Mouse (Mus musculus): ENCODE data around the gene Kansl1.

Gene Kansl1

DNA sequence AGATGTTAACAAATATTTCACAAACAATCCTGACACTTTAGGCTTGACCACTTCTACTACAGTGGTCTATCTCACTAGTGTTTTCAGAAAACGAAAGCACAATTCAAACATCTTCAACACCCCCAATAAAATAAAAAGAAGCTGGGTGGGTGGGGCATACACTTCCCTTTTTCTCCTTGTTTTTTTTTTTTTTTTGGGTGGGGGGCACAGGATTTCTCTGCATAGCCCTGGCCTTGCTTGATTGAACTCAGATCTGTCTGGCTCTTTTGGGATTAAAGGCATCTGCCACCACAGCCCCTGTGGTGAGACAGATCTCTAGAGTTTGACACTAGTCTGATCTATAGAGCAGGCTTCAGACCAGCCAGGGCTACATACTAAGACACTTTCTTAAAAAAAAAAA is 106.0 kb downstream of the Kansl1 start:
- no peak for DNase-seq

DNA sequence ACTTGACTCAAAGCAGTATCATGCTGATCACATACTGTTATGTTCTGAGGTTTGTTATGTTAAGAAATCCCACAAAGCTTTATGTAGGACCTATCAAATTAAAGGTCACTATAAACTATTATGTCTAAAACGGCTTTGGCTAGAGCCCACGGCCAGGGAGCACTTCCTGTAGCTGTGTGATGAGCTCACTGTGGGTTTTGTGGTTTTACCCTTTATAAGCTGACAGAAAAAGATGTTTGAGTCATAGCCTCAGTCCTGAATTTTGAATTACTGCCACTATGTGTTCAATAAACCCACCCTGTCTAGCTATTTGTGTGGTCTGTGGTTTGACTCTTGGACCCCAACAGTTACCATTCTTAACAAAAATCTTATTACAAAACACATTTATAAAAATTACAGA is 106.9 kb downstream of the Kansl1 start:
- peak in 1 of 2 experiments; percentile 13 for DNase-seq

DNA sequence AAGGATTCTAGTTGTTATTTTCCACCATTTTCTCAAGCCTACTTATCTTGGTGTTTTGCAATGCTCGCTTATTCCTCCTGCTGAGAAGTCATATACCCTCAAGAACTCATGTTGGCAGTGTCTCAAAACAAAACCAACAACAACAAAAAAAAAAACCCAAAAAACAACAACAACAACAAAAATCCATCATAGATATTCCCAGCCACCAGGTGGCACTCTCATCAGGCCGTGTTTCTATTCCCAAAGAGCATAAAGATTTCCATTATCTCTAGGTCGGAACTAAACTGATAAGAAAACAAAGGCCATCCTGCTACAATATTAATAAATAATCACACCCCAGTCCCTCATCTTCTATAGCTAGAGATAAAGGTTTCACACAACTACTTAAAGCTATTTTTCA is 121.7 kb downstream of the Kansl1 start:
- DNase-seq = peak in 1 of 2 experiments; percentile 13

DNA sequence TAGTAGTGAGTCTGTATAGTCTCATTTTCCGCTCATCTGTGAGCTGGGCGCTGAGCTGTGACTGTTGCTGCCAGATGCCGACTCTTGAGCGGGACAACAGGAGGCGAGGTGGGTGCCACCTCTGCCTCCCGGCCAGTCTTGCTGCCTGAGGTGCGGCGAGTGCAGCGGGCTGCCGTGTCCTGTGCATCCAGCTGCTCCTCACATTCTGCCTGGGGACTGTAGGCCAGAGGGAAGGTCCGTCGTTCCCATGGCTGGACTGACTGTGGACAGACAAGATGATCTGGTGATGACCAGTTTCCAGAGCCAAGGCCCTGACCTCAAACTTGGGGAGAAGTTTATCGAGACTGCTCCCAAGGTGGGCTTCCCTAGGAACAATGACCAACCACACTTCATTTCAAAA is 133.7 kb downstream of the Kansl1 start:
- no peak for DNase-seq

DNA sequence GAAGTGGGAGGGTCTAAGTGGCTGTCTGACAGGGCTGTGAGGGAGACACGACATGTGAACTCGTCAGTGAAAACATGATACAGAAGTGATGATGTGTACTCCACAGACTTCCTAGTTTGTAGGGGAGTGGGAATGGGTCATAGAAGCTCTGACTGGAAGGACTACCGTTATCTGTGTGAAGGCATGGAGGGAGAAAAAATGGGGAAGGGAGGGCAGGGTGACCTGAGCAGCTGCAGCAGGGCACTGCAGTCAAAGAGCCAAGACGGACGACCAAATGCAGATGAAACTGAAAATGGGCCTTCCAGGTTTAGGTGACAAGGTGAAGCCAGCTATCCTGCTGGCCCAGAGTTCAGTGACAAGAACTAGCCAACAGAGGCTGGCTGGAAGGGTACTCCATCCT is 134.5 kb downstream of the Kansl1 start:
- DNase-seq = no peak

DNA sequence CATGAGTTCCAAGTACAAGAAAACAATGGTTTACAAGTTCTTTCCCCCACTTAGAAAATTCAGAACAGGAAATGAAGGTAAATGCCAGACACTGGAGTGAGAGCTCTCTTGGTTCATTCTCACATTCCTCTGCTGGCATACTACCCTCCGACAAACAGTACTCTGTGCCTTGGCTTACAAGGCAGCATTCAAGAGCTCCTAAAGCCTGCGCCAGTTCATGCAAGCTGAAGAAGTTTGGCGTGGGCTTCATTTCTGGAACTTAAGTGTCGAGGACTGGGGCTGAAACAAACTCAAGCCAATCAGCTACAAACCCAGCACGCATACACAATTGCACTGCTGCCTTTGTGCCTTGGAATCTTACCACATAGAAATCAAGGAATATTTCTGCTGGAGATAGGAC is 136.6 kb downstream of the Kansl1 start:
- peak in 1 of 2 experiments; percentile 25 for DNase-seq

DNA sequence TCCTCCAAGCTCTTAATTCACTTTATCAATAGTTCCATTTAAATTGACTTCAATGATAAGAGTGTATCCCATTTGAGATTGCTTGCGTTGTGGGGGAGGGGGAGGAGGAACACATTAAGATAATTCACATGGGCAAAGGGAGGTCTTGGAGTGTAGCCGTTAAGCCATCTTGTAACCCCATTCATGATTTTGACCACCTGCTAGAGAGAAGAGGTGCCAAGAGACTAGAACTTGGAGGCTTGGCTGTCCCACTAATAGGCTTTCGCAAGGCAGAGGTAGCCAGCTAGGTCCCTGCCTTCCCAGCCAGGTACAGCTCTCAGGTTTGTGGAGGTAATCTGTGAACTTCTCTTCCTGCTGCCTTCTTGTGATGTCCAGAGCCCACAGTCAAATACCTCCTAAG is 137.5 kb downstream of the Kansl1 start:
- DNase-seq = no peak

DNA sequence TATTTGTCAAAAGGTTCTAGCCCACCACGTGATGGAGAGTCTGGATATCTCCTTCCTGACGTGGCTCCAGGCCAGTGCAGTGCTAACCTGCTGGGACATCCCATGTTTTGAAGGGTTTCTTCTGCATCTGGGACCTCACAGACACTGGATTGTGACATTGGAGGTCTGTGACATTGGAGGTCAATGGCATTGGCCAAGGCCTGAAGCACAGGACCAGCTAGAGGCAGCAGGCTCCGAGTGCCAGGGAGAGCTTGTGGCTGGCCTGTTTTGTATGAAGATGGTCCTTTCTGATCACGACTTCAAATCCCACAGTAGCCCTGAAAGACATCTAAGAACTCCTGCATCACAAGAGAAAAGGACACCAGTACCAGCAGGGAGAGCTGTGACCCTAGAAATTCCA is 138.5 kb downstream of the Kansl1 start:
- no peak for DNase-seq

DNA sequence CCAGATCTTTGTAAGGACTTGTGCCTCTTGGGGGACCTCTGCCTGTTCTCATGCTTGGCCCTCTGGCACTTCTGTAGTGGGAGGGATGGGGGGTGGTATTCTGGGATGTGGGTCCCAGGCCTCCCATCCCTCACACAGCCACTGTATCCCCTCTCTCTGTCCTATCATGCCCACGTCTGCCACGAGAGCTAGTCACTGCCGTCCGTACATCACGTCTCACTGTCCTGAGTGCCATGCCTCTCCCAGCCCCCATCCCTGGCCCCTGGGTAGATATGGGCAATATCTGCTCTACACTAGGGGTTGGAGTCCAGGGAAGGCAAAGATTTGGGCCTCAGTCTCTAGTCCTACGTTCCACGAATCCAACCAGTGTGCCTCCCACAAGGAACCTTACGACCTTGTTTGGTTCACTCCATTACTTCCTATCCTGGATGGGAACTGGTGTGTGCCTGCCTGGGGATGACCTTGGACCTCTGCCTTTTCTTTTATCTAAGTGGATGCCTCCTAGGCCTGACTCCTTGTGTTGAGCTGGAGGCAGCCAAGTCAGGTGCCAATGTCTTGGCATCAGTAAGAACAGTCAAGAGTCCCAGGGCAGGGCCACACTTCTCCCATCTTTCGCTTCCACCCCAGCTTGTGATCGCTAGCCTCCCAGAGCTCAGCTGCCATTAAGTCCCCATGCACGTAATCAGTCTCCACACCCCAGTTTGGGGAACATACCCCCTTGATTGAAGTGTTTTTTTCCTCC is 139.3 kb downstream of the Kansl1 start:
- no peak for DNase-seq

DNA sequence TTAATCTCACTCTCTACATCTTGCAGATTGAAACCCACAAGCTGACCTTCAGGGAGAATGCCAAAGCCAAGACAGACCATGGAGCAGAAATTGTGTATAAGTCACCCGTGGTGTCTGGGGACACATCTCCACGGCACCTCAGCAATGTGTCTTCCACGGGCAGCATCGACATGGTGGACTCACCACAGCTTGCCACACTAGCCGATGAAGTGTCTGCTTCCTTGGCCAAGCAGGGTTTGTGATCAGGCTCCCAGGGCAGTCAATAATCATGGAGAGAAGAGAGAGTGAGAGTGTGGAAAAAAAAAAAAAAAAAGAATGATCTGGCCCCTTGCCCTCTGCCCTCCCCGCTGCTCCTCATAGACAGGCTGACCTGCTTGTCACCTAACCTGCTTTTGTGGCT is 140.7 kb downstream of the Kansl1 start:
- DNase-seq = no peak

DNA sequence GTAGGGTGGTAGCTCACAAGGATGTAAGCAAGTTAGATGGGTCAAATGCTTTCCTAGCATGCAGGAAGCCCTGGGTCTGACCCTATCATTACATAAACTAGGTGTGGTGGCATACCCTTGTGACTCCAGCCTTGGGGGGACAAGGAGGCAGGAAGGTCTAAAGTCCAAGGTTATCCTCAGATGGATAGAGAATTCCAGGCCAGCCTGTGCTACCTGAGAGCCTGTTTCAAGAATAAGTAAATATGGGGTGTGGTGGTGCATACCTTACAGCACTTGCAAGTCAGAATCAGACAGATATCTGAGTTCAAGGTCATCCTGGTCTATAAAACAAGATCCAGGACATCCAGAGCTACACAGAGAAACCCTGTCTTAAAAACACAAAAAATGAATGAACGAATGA is 141.2 kb downstream of the Kansl1 start:
- no peak for DNase-seq

DNA sequence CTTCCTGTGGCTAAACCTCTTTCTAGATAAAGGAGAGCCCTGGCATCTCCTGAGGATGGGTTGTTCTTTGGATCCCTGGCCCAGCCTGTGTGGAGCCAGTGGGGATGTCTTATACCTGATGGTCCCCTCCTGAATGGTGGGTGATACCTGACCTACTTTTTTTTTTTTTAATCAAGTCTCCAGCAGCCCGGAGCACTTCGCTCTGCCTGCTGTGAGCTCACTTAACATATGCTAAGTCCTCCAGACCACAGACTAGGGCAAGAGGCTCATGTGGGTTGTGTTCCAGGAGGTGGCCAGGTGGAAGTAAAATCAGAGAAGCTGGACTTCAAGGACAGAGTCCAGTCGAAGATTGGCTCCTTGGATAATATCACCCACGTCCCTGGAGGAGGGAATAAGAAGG is 146.5 kb downstream of the Kansl1 start:
- DNase-seq = no peak

DNA sequence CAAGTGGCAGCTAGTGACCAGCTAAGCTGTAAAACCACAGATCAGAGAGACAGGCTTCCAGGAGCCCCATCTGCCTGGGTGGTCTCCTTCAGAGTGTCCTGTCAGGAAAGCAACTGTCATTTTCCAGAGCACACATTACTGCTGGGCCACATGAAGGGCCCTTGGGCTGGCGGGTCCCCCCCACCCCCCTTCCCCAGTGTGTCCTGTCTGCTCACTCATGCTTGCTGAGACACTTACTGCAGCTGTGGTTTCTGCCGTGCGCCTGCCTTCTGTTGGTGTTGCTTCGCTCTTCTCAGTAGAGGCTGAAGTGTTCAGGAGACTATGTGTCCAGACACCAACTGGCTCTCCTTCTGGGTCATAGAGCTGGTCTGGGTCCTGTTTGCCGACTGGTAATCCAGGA is 148.2 kb downstream of the Kansl1 start:
- DNase-seq = no peak

DNA sequence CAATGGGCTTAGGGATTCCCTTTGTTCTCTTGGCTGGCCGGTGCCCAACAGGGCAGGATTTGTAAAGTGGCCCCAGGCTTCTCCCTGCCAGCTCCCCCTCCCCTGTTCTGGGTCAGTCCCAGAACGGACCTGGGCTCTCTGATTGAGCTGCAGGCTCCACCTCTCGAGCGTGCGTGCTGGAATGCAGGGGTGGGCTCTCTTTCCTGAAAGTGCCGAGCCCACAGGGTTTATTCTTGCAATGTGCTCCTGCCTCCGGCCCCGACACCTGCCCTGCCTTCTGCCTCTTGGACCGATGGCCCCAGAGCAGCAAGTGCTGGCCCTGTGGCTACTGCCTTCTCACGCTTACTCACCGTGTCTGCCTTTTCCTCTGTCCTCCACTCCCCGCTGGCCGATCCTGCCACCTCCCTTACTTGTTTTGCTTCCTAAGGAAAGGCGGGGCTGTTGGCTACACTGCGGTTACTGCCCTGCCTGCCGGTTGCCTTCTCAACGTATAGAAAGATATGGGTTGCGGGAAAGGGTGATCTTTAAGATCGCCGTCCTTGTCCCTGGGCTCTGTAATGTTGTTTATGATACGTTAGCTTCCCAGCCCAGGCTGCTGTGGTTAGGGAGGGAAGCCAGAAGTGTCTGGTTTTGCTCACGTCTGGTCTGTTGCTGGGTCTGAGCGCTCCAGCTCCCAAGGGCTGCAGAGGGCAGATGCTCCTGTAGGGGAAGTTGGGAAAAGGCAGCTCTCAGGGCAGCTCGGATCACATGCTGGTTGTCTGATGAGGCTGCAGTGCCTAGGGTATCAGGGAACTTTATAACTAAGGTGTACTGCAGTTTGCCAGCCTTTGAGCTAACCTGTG is 149.5 kb downstream of the Kansl1 start:
- peak; percentile 40 to 48 for DNase-seq

DNA sequence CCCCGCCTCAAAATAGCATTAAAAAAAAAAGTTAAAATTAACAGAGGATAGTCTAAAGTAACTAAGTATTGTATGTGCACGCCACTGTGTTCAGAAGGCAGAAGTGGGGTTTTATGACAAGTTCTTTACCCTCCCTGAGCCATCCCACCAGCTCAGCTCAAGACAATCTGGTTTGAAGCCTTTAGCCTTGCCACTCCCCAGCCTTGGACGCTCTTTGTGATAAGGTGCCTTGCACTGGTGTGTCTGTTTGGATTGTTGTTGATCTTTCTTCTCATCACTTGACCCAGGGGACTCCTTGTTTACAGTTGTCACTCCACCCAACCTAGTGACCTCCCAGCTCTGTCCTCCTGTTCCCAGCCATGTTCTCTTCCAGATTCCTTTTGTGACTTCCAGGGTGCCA is 151.0 kb downstream of the Kansl1 start:
- no peak for DNase-seq

DNA sequence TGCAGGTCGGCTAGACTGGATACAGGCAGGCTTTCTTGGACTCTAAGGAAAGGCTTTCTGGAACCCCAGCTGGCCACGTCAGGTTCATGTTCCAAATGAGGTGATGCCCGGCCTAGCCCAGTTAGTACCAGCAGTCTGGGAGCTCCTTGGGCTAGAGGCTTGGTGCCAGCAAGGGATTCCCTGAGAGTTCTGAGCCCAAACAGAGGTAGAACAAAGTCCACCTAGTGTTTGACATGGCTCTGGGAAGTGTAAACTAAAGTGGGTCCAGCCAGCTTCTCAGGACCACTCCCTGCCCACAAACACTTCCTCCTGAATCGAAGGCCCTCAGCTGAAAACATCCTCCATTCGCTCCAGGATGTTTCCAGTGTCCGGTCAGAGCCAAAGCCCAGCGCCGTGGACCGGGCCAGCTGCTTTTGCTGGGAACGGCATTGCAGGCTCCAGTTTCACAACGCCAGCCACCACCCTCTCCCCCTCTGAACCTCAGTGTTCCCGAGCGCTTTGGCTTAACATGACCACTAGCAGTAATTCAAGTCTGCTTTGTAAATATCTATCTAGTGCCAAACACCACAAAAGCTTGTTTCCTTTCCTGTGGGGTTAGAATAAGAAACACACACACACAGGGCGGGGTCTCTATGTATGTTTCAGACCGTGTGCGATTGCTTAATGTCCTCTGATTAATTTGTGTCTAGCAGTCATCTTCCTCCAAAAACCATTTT is 151.8 kb downstream of the Kansl1 start:
- peak; percentile 69 to 79 for DNase-seq

DNA sequence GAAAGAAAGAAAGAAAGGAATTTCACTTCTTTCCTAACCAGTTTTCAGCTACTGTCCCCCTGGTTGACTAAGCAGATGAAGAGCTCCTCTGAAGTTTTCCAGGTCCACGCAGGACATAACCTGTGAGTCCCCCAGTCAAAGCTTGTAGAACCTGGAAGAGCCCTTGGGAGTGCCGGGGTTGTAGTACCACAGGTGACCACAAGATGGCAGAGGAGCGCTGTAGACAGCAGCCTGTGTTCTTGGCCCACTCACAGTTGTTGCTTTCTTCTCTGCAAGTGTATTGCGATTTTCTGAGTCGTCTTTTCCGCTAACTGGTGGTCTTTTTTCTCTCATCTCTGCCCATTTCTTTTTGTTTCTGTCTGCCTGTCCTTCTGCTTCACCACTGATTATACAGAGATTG is 153.0 kb downstream of the Kansl1 start:
- peak; percentile 70 to 77 for DNase-seq

DNA sequence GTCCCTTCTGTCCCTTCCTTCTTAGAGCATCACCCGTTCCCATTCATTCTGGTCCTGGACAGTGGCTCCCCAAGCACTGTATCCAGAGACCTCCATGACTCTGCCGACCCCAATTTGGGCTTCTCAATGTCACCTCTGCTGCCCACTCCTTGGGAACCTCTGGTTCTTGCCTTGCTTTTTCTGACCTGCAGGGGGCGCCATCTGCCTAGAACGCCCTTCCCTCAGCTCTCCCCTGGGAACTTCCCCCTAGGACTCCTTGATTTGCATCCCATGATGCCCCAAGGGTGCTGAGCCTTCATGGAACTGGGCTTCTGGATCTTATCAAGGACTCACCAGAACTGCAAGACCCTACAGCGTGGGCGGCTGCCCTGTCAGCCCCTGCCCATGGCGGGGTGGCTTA is 157.0 kb downstream of the Kansl1 start:
- DNase-seq = no peak

DNA sequence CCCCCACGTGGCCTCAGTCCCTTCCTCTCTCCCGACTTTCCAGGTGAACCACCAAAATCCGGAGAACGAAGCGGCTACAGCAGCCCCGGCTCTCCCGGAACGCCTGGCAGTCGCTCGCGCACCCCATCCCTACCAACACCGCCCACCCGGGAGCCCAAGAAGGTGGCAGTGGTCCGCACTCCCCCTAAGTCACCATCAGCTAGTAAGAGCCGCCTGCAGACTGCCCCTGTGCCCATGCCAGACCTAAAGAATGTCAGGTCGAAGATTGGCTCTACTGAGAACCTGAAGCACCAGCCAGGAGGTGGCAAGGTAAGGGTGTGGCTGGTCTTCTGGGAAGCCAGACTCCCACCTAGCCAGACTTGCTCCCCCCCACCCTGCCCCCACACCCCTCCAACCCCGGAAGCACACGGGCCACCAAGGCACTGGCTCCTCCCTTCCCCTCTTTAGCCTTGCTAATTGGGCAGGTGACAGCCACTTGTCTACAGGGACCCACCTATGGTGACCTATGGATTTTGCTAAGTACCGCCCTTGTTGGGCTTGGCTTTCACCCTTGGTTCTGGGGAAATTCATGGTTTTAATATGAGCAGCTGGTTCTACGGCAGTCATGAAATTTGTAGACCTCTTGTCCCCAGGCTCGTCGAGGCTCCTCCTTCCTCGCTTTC is 158.3 kb downstream of the Kansl1 start:
- DNase-seq = peak in 1 of 2 experiments; percentile 28

DNA sequence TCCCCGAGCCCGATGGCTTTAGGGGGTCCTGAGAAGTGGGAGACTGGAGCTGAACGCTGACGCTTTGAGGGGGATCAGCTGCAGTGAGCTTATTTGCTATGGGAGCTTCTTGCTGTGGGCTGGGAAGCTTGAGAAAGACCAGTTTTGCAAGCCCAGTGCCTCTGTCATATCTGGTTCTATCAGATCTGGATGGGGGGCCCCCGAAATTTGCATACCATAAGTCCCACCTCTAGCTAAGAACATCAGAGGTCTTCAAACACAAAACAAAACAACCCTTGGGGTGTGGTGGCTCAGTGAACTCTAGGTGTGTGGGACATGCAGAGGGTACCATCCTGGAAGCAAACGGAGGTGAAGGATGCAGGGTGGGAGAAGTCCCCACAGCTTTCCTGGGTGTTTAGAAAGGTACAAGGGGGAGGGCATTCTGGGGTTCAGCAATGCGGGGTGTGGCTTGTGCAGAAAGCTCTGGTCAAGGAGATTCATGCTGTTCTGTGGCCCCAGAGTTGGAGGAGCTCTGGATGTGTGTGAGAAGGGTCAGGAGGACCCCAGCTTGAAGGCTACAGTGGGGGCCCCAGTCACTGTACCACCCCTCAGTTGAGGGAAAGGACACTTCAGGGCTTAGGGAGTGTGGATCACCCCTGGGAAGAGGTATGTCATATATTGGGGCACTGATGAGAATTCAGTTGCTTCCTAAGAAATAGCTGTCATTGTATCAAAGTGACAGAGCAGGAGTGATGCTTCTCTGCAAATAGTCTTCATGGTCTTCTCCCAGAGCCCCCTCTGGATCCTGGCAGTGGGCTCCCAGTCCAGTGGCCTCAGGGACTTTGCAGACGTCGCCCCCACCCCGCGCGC is 159.1 kb downstream of the Kansl1 start:
- no peak for DNase-seq

DNA sequence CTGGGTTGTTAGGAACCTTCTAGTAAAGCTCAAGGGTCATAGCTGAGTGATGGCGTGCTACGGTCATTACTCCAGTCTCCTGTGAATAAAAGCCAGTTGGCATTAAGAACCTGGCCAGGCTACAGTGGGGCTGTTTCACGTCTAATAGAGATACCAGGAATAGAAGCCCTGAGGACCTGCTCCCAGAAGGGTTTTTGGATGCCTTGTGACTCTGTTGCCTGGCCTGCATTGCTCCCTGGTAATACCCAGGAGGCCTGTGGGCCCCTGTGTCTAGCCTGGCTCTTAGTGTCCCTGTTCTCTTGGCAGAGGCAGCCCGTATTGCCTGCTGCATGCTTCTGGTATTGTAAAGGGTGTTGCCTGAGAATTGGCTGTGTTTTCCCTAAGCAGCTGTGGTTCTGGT is 161.5 kb downstream of the Kansl1 start:
- no peak for DNase-seq

DNA sequence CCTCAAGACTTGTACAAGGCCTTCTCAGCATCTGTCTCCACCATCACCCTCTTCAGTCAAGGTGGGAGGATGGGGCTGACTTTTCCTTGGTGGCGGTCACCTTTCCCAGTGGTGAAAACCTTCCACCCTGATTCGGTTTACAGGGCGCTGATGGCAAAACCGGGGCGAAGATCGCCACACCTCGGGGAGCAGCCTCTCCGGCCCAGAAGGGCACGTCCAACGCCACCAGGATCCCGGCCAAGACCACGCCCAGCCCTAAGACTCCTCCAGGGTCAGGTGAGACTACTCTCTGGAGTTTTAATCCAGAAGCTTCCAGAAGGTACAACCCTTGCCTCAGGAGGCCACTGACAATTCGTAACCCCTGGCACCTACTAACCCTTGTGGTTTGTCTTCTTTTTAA is 162.2 kb downstream of the Kansl1 start:
- DNase-seq = no peak

Measured in lung, adult 18-20 months (tissue).